Mouse (Mus musculus) cortical plate, adult 2 months (tissue): ENCODE data around the gene Snx10. TPM values are rescaled to one million over a fixed set of nuclear protein-coding genes. Genes with fewer than 3 reads are reported as not detected.

ENCODE experiments used
- H3K27ac ChIP-seq: fragments of 200-500 bp; 2 replicates; pipeline ENCODE4 v1.5.1; 2012; ENCODE audit warnings: low read length, control low read depth, inconsistent platforms; ENCODE audit not compliant: insufficient read depth
- H3K4me1 ChIP-seq: fragments of 200-500 bp; 2 replicates; pipeline ENCODE4 v1.6.1; 2011; ENCODE audit warnings: low read length; ENCODE audit not compliant: control insufficient read depth, insufficient read depth
- H3K4me3 ChIP-seq: fragments of 200-500 bp; 2 replicates; pipeline ENCODE4 v1.5.1; 2011; ENCODE audit warnings: mild to moderate bottlenecking, low read length, control low read depth; ENCODE audit not compliant: insufficient read depth
- CTCF ChIP-seq: fragments of 200-500 bp; IDR thresholded peaks from 2 replicates; pipeline ENCODE4 v1.5.1; 2011; ENCODE audit warnings: mild to moderate bottlenecking, control low read depth, low read length; ENCODE audit not compliant: insufficient read depth; ENCODE audit errors: extremely low read depth
- POLR2A ChIP-seq: fragments of 200-500 bp; IDR thresholded peaks from 2 replicates; pipeline ENCODE4 v1.6.1; 2011; ENCODE audit warnings: mild to moderate bottlenecking, low read length, control low read depth; ENCODE audit not compliant: insufficient read depth; ENCODE audit errors: extremely low read depth
- polyA plus RNA-seq: library from polyadenylated mRNA; depleted of rRNA; stranded (reverse); fragments of >200 nt; gene quantifications from 2 replicates; pipeline ENCODE4 v1.2.3, GENCODE M21; 2012

The Snx10 gene
- polyA plus RNA-seq, 1 experiment: 67.4 TPM

- no peak for TF ChIP-seq CTCF
- TF ChIP-seq POLR2A: no peak
- H3K27ac ChIP-seq: no peak overlapping the region
- H3K4me3 ChIP-seq: no peak overlapping the region
- no peaks in the 10 kb centered on the region for H3K4me1 ChIP-seq
Measured at GRCm38 (mm10) chr6:51573136-51573535, 49.4 kb downstream of the Snx10 start.

DNA sequence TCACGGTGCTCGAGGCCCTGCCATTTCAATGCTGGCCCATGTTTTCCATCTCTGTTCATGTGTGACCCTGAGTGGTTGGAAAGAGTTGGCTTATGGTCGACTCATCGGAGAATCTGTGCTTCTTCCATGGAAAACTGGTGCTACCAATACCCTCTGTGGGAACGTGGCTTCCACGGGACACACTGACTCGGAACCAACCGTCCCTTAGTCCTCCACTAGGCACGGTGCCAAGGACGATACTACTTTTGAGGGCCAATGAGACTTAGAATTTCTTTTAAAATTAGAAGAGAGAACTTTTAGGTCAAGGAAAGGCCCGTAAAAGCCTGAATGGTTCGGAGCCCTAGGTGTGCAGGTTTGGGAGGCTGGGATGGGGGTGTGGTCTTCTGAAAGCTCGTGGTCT is 50.4 kb downstream of the Snx10 start:
- no peak overlapping the region for H3K27ac ChIP-seq
- TF ChIP-seq CTCF: no peak
- TF ChIP-seq POLR2A: no peak
- H3K4me1 ChIP-seq: no peaks in the 10 kb centered on the region
- H3K4me3 ChIP-seq: no peak overlapping the region

DNA sequence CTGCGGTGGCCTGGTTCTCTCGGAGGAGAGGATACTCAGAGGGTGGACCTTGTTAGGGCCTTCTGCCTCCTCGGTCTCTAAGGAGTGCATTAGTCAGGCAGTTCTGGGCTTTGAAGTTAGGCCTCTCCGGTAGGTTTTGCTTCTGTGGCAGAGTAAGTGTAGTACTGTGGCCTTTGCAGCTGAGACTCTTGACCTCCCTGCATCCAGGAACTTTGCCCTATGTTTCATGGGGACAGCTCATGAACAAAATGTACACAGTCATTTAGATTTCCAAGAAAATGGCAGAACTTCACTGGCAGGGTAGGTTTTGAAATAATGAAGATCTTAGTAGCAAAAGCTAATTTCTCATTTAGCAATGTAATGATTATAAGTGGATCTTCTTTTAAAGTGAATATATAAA is 54.7 kb downstream of the Snx10 start:
- Histone ChIP-seq H3K27ac (no peak overlapping the region), H3K4me3 (no peak overlapping the region), H3K4me1 (no peaks in the 10 kb centered on the region)
- no peak for TF ChIP-seq POLR2A
- no peak for TF ChIP-seq CTCF

GRCm38 (mm10) chr6:51580040-51580680 is 56.5 kb downstream of the Snx10 start:
- TF ChIP-seq POLR2A (no peak), CTCF (peak; percentile 95)
- H3K4me3 ChIP-seq: no peak overlapping the region
- H3K4me1 ChIP-seq: no peaks in the 10 kb centered on the region
- H3K27ac ChIP-seq: no peak overlapping the region

GRCm38 (mm10) chr6:51581418-51581817 is 57.7 kb downstream of the Snx10 start:
- Histone ChIP-seq H3K4me3 (no peak overlapping the region), H3K27ac (no peak overlapping the region), H3K4me1 (no peaks in the 10 kb centered on the region)
- TF ChIP-seq CTCF (no peak), POLR2A (no peak)

DNA sequence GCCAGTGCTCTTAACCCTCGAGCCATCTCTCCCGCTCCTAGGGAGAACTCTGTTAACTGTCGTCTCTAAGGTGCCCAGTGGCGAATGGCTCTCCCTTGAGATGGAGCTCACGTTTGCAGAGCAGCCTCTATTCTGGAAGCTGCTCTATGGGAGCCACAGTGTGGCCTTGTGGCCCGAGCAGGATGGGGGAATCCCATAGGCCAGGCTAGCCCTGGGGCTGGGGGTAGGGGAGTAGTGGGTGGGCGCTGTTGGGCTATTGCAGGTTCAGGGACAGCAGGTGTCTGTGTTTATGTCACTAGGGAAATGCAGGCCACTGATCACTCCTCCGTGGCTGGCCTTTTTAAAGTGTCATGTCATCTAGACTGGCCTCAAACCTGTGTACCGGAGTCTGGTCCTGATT is 58.4 kb downstream of the Snx10 start:
- TF ChIP-seq CTCF (no peak), POLR2A (no peak)
- Histone ChIP-seq H3K27ac (no peak overlapping the region), H3K4me3 (no peak overlapping the region), H3K4me1 (no peaks in the 10 kb centered on the region)

GRCm38 (mm10) chr6:51585980-51586379 is 62.3 kb downstream of the Snx10 start:
- Histone ChIP-seq H3K27ac (no peak overlapping the region), H3K4me3 (no peak overlapping the region), H3K4me1 (no peaks in the 10 kb centered on the region)
- TF ChIP-seq CTCF (peak; percentile 82), POLR2A (no peak)

DNA sequence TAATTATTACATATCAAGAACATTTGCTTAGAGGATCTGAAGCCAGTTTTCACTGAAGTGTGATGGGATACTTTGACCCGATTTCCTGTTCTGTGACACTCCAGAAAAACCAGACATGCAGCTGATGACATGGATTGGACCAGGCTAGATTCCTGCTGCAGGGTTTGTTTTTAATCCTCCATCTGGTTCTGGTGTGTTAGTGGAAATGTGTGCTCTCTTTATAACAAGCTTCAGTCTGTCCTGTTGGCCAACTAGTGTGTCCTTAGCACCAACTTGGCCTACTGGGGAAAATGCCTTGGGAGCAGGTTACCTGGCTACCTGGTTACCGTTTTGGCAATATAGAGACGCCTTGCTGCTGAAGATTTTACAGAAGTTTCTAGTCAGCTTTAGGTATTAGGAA is 63.6 kb downstream of the Snx10 start:
- H3K4me3 ChIP-seq: no peak overlapping the region
- H3K4me1 ChIP-seq: no peaks in the 10 kb centered on the region
- no peak overlapping the region for H3K27ac ChIP-seq
- TF ChIP-seq CTCF (no peak), POLR2A (no peak)

DNA sequence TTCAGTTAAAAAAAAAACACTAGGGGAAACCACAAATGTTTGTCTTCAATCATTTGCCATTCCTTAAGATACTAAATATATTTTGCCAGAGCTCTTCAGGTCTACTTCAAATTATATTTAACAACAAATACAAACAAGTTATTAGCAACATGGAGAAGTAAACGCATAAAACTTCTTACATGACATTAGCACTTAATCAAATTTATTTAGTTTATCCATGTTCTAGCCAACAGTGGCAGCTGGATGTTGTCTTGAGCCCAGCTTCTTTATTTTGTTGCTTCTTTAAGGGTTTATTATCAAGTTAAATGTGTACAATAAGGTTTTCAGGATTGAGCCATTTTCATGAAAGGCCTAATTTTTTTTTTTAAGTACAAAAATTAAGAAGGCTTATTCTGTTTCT is 67.6 kb downstream of the Snx10 start:
- Histone ChIP-seq H3K27ac (no peak overlapping the region), H3K4me1 (peaks cover 3% of the 10 kb centered on the region; the same call in 1 of the 2 replicates), H3K4me3 (no peak overlapping the region)
- TF ChIP-seq POLR2A (no peak), CTCF (no peak)

DNA sequence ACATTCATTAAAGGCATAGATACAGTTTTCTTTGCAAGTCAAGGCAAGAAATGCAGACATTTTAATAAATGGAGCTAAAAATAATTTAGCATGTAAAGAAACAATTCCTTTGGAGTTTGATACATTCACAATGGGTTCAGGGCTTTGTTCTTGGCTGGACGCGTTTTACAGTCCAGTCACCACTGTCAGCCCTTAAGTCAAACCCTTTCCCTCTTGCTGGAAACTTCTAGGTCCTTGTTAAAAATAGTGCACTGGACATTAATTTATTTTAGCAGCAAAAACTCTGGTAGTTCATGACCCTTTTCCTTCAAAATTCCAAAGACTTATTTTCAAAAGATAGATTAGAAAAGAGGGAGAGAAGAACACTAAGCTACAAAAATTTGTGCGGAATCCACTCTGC is 68.1 kb downstream of the Snx10 start:
- TF ChIP-seq POLR2A (no peak), CTCF (no peak)
- peak overlapping the region; percentile 95 for H3K27ac ChIP-seq
- H3K4me3 ChIP-seq: peak overlapping the region; percentile 26; the same call in 1 of the 2 replicates
- peaks cover 3% of the 10 kb centered on the region; the same call in 1 of the 2 replicates for H3K4me1 ChIP-seq
